Mouse (Mus musculus) forelimb bud, embryonic 11.5 days (tissue): ENCODE results near the gene Cd63.

Source experiments
- DNase-seq: peaks from one replicate; pipeline ENCODE4 v3.0.0-alpha.2; 2012; ENCODE audit warnings: low read depth, low spot score

Cd63 gene

GRCm38 (mm10) chr10:128929638-128930378 is 29.0 kb downstream of the Cd63 start:
- no peak for DNase-seq

GRCm38 (mm10) chr10:128931441-128931840 is 30.7 kb downstream of the Cd63 start:
- DNase-seq: no peak

GRCm38 (mm10) chr10:128933574-128933973 is 32.8 kb downstream of the Cd63 start, which contains the start of gene Itga7:
Gene Itga7 (plus strand): TSS chr10:128933818.
- no peak for DNase-seq

GRCm38 (mm10) chr10:128933976-128934721 is 33.4 kb downstream of the Cd63 start:
- DNase-seq: no peak

GRCm38 (mm10) chr10:128934997-128935787 is 34.4 kb downstream of the Cd63 start:
- no peak for DNase-seq

GRCm38 (mm10) chr10:128935826-128936440 is 35.1 kb downstream of the Cd63 start:
- DNase-seq: no peak

- no peak for DNase-seq
Measured at GRCm38 (mm10) chr10:128937756-128938390, 37.1 kb downstream of the Cd63 start.

- DNase-seq: no peak
Measured at GRCm38 (mm10) chr10:128938457-128938856, 37.7 kb downstream of the Cd63 start.

GRCm38 (mm10) chr10:128938974-128939373 is 38.2 kb downstream of the Cd63 start:
- DNase-seq: no peak

GRCm38 (mm10) chr10:128940475-128941061 is 39.8 kb downstream of the Cd63 start:
- DNase-seq: no peak

GRCm38 (mm10) chr10:128945675-128946074 is 44.9 kb downstream of the Cd63 start:
- no peak for DNase-seq

GRCm38 (mm10) chr10:128947496-128947895 is 46.7 kb downstream of the Cd63 start:
- DNase-seq: no peak

- DNase-seq: no peak
Measured at GRCm38 (mm10) chr10:128950208-128950887, 49.6 kb downstream of the Cd63 start.

GRCm38 (mm10) chr10:128958340-128958739 is 57.6 kb downstream of the Cd63 start:
- DNase-seq: no peak

GRCm38 (mm10) chr10:128960142-128960541 is 59.4 kb downstream of the Cd63 start:
- DNase-seq: no peak

GRCm38 (mm10) chr10:128960590-128961584 is 60.1 kb downstream of the Cd63 start, which contains the start of gene Mettl7b:
Gene Mettl7b (minus strand): TSS chr10:128960988.
- no peak for DNase-seq
